Mouse (Mus musculus): ENCODE measurements around the gene Meioc. TPM values are rescaled to one million over a fixed set of nuclear protein-coding genes. Genes with fewer than 3 reads are reported as not detected.

Meioc gene
- polyA plus RNA-seq (2014; fragmentation: Nextera tagmentation; extraction: Ambion mirVana) = 0.95 and 1.3 TPM in 2 replicates

- DNase-seq (ENCODE audit: low spot score) = no peak
These were observed at the start of gene Meioc for GRCm38 (mm10) chr11:102663416-102663815. TSS of gene Meioc (plus strand) at chr11:102663716.

GRCm38 (mm10) chr11:102619449-102619848 is 44.1 kb upstream of the Meioc start:
- no peaks in the 10 kb centered on the region for H3K27me3 ChIP-seq (replicated peaks; ENCODE audit: control insufficient read depth, insufficient read depth, low read length)
- no peaks in the 10 kb centered on the region for H3K36me3 ChIP-seq (ENCODE audit: control insufficient read depth, insufficient read depth, low read length)
- H3K9me3 ChIP-seq (ENCODE audit: control insufficient read depth, low read length) = peaks cover 5% of the 10 kb centered on the region; the same call in 1 of the 2 replicates
- 73% methylated on average over 2 of the region's 2 CpGs for WGBS
- H3K9ac ChIP-seq (ENCODE audit: low read depth, low read length) = no peak overlapping the region
- ATAC-seq (ENCODE audit: low read depth) = no peak
- H3K4me2 ChIP-seq (ENCODE audit: low read depth, low read length) = no peak overlapping the region
- H3K27ac ChIP-seq (replicated peaks; ENCODE audit: low read depth, low read length) = no peak overlapping the region
- no peak overlapping the region for H3K4me3 ChIP-seq (ENCODE audit: low read depth, low read length)
- no peak for DNase-seq (ENCODE audit: low spot score)
- peaks cover 10% of the 10 kb centered on the region for H3K4me1 ChIP-seq (ENCODE audit: control insufficient read depth, insufficient read depth, low read length)

More at GRCm38 (mm10) chr11:102663416-102663815, at the start of gene Meioc:
- Histone ChIP-seq H3K4me3 (ENCODE audit: low read depth, low read length) (no peak within 1 kb of the TSS), H3K27me3 (replicated peaks; ENCODE audit: control insufficient read depth, insufficient read depth, low read length) (peaks cover 30% of the 10 kb centered on the region), H3K27ac (replicated peaks; ENCODE audit: low read depth, low read length) (no peak within 1 kb of the TSS), H3K36me3 (ENCODE audit: control insufficient read depth, insufficient read depth, low read length) (no peaks in the 10 kb centered on the region), H3K9me3 (ENCODE audit: control insufficient read depth, low read length) (peaks cover 12% of the 10 kb centered on the region), H3K4me2 (ENCODE audit: low read depth, low read length) (no peak within 1 kb of the TSS), H3K4me1 (ENCODE audit: control insufficient read depth, insufficient read depth, low read length) (no peaks in the 10 kb centered on the region), H3K9ac (ENCODE audit: low read depth, low read length) (no peak within 1 kb of the TSS)
- ATAC-seq (ENCODE audit: low read depth) = no peak
- 56% methylated on average over 3 of the region's 3 CpGs for WGBS

DNA sequence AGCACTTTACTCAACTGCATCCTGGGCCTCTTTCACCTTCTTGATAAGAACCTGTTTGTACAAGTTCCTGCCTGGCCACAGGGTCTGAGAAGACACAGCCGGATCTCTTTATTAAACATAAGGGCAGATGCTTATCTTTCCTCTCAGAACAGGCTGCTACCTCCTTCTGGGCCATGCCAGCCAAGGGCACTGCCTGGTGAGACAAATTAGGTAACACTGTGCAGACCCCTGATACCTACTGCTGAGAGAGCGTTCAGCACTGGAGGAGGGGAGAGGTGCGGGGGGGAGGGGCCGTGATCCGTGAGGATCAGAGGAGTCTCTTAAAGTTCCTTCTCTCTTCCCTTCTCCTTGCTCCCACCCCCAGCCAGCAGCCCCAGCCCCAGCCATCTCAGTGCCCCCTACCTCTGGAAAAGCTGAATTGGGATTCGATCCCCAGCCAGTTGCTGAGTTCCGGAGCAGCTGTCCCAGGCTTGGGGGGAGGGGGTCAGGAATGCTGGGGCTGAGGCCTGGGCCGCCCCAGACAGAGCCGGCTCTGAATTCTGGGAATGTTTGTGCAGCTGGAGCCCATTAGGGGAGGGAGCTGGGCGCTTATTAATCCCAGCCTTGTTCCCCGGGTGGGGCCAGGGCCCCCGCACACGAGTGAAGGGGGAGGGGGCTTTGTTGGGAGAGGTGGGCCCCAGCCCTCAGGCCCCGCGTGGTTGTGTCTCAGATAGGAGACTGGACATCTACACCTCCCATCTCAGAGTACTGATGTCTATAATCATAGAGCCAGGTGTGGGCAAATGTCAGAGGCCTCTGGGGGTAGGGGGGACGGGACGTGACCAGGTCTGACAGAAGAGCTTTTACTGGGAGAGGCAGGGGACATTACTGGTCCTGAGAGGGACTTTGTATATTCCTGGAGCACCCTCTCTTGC is 39.4 kb upstream of the Meioc start:
- Histone ChIP-seq H3K4me1 (ENCODE audit: control insufficient read depth, insufficient read depth, low read length) (peaks cover 22% of the 10 kb centered on the region), H3K27me3 (replicated peaks; ENCODE audit: control insufficient read depth, insufficient read depth, low read length) (no peaks in the 10 kb centered on the region), H3K4me2 (ENCODE audit: low read depth, low read length) (peak overlapping the region; percentile 49), H3K36me3 (ENCODE audit: control insufficient read depth, insufficient read depth, low read length) (no peaks in the 10 kb centered on the region), H3K9me3 (ENCODE audit: control insufficient read depth, low read length) (peaks cover 4% of the 10 kb centered on the region; the same call in 1 of the 2 replicates), H3K27ac (replicated peaks; ENCODE audit: low read depth, low read length) (peak overlapping the region; percentile 91), H3K4me3 (ENCODE audit: low read depth, low read length) (peak overlapping the region; percentile 12), H3K9ac (ENCODE audit: low read depth, low read length) (peak overlapping the region; percentile 49)
- WGBS = 4% methylated on average over 13 of the region's 17 CpGs
- ATAC-seq (ENCODE audit: low read depth) (peak; percentile 94), DNase-seq (ENCODE audit: low spot score) (peak; percentile 96)

GRCm38 (mm10) chr11:102624888-102625407 is 38.6 kb upstream of the Meioc start:
- Histone ChIP-seq H3K9ac (ENCODE audit: low read depth, low read length) (peak overlapping the region; percentile 49; the same call in 1 of the 2 replicates), H3K27me3 (replicated peaks; ENCODE audit: control insufficient read depth, insufficient read depth, low read length) (no peaks in the 10 kb centered on the region), H3K36me3 (ENCODE audit: control insufficient read depth, insufficient read depth, low read length) (no peaks in the 10 kb centered on the region), H3K4me3 (ENCODE audit: low read depth, low read length) (0 out of 2 replicates have a peak overlapping the region, but pooled peaks have one; percentile 16), H3K4me1 (ENCODE audit: control insufficient read depth, insufficient read depth, low read length) (peaks cover 22% of the 10 kb centered on the region), H3K27ac (replicated peaks; ENCODE audit: low read depth, low read length) (peak overlapping the region; percentile 91), H3K9me3 (ENCODE audit: control insufficient read depth, low read length) (no peaks in the 10 kb centered on the region), H3K4me2 (ENCODE audit: low read depth, low read length) (peak overlapping the region; percentile 49)
- DNase-seq (ENCODE audit: low spot score) (peak; percentile 93), ATAC-seq (ENCODE audit: low read depth) (peak; percentile 38)
- 12% methylated on average over 14 of the region's 14 CpGs for WGBS

- Histone ChIP-seq H3K4me2 (ENCODE audit: low read depth, low read length) (no peak overlapping the region), H3K4me3 (ENCODE audit: low read depth, low read length) (no peak overlapping the region), H3K27ac (replicated peaks; ENCODE audit: low read depth, low read length) (no peak overlapping the region), H3K36me3 (ENCODE audit: control insufficient read depth, insufficient read depth, low read length) (no peaks in the 10 kb centered on the region), H3K27me3 (replicated peaks; ENCODE audit: control insufficient read depth, insufficient read depth, low read length) (no peaks in the 10 kb centered on the region), H3K9me3 (ENCODE audit: control insufficient read depth, low read length) (no peaks in the 10 kb centered on the region), H3K9ac (ENCODE audit: low read depth, low read length) (no peak overlapping the region), H3K4me1 (ENCODE audit: control insufficient read depth, insufficient read depth, low read length) (peaks cover 39% of the 10 kb centered on the region)
- WGBS = 73% methylated on average over 9 of the region's 9 CpGs
- ATAC-seq (ENCODE audit: low read depth) = no peak
- DNase-seq (ENCODE audit: low spot score) = no peak
These were observed 36.2 kb upstream of the Meioc start for GRCm38 (mm10) chr11:102627171-102627931.

DNA sequence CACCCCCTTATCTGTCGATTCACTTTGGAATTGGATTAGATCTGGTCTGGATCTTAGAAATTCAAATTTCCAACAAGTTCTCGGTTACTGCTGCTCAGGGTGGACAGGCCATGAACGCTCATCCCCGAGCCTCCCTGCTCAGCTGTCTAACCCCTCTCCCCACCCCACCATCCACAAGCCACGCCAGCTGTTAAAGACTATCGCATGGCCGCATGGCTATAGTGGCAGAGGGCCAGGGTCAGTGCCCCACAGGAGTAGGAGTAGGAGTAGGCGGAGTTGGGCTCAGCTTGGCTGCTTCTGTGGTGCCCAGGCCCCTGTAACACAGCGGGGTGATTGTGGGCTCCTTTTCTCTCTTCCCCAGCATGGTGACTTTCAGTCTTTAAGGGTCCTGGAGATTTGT is 35.0 kb upstream of the Meioc start:
- Histone ChIP-seq H3K27me3 (replicated peaks; ENCODE audit: control insufficient read depth, insufficient read depth, low read length) (no peaks in the 10 kb centered on the region), H3K4me2 (ENCODE audit: low read depth, low read length) (no peak overlapping the region), H3K36me3 (ENCODE audit: control insufficient read depth, insufficient read depth, low read length) (no peaks in the 10 kb centered on the region), H3K9ac (ENCODE audit: low read depth, low read length) (no peak overlapping the region), H3K4me1 (ENCODE audit: control insufficient read depth, insufficient read depth, low read length) (peaks cover 48% of the 10 kb centered on the region), H3K27ac (replicated peaks; ENCODE audit: low read depth, low read length) (no peak overlapping the region), H3K9me3 (ENCODE audit: control insufficient read depth, low read length) (no peaks in the 10 kb centered on the region), H3K4me3 (ENCODE audit: low read depth, low read length) (no peak overlapping the region)
- DNase-seq (ENCODE audit: low spot score) (peak; percentile 61), ATAC-seq (ENCODE audit: low read depth) (no peak)
- 58% methylated on average over 9 of the region's 9 CpGs for WGBS

DNA sequence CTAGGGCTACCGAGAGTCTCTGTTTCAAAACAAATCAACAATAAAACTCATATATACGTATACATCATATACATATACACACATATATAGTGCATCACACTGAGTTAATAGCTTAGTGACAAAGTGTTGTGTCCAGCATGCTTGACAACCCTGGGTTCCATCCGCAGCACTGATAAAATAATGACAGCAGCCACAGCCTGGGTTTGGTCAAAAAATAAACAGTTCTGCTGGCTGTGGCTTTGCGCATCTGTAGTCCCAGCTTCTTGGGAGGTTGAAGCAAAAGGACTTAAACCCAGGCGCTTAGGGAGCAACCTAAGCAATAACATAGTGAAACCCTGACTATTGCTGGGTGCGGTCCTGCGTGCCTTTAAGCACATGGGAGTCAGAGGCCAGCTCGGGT is 34.1 kb upstream of the Meioc start:
- Histone ChIP-seq H3K9me3 (ENCODE audit: control insufficient read depth, low read length) (no peaks in the 10 kb centered on the region), H3K36me3 (ENCODE audit: control insufficient read depth, insufficient read depth, low read length) (no peaks in the 10 kb centered on the region), H3K27ac (replicated peaks; ENCODE audit: low read depth, low read length) (no peak overlapping the region), H3K27me3 (replicated peaks; ENCODE audit: control insufficient read depth, insufficient read depth, low read length) (no peaks in the 10 kb centered on the region), H3K4me3 (ENCODE audit: low read depth, low read length) (no peak overlapping the region), H3K4me1 (ENCODE audit: control insufficient read depth, insufficient read depth, low read length) (peaks cover 44% of the 10 kb centered on the region), H3K4me2 (ENCODE audit: low read depth, low read length) (no peak overlapping the region), H3K9ac (ENCODE audit: low read depth, low read length) (no peak overlapping the region)
- DNase-seq (ENCODE audit: low spot score) (no peak), ATAC-seq (ENCODE audit: low read depth) (no peak)
- 57% methylated on average over 8 of the region's 8 CpGs for WGBS

DNA sequence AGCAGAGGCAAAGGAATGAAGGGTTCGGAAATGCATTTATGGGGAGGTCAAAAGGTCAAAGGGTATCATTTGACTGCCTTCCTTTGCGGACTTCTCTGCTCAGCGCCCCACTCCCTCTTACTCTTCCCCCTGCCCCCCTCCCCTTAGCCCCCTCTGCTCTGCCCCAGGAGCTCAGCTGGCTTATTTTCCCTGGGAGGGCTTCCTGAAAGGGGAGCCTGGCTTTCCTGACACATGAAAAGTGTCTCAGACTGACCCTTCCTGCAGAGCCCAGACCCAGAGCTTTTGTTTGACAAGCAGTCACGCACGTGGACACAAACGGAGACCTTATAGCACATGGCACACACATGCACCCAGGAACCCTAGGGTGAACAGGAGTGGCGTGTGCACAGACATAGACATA is 32.8 kb upstream of the Meioc start:
- ATAC-seq (ENCODE audit: low read depth) = no peak
- 15% methylated on average over 7 of the region's 7 CpGs for WGBS
- Histone ChIP-seq H3K27ac (replicated peaks; ENCODE audit: low read depth, low read length) (0 out of 2 replicates have a peak overlapping the region, but pooled peaks have one; percentile 7), H3K27me3 (replicated peaks; ENCODE audit: control insufficient read depth, insufficient read depth, low read length) (no peaks in the 10 kb centered on the region), H3K4me1 (ENCODE audit: control insufficient read depth, insufficient read depth, low read length) (peaks cover 31% of the 10 kb centered on the region), H3K4me2 (ENCODE audit: low read depth, low read length) (no peak overlapping the region), H3K9me3 (ENCODE audit: control insufficient read depth, low read length) (no peaks in the 10 kb centered on the region), H3K4me3 (ENCODE audit: low read depth, low read length) (no peak overlapping the region), H3K9ac (ENCODE audit: low read depth, low read length) (no peak overlapping the region), H3K36me3 (ENCODE audit: control insufficient read depth, insufficient read depth, low read length) (no peaks in the 10 kb centered on the region)
- no peak for DNase-seq (ENCODE audit: low spot score)

Data from embryonic facial prominence, embryonic 14.5 days (tissue).